In genomic region chr2:155872486-155872885, GRCm38 (mm10) we compare ENCODE assay signal across 15 mouse cellular contexts. TPM values are rescaled to one million over a fixed set of nuclear protein-coding genes. Genes with fewer than 3 reads are reported as not detected.
DNase-seq lines count a peak whose midpoint lies in the region; ATAC-seq lines count a peak whose summit lies in the region.
"Had no signal": no experiment of that assay in that cellular context is flagged by ENCODE, and none has a peak within 500 bp of the region (broad histone marks: within the 10 kb centered on the region; RNA-seq: fewer than 3 reads in every experiment).

No protein-coding gene starts in this region.

- H3K4me3 ChIP-seq in hindbrain, embryonic 15.5 days, result no peak overlapping the region
- H3K4me3 ChIP-seq: lung, embryonic 15.5 days had no signal

- H3K9ac ChIP-seq in hindbrain, embryonic 15.5 days, result no peak overlapping the region
- H3K9ac ChIP-seq: lung, embryonic 15.5 days had no signal

- 55% methylated on average over 8 of the region's 8 CpGs for WGBS in hindbrain, embryonic 15.5 days

- no peak overlapping the region for H3K4me2 ChIP-seq in hindbrain, embryonic 15.5 days

- peaks cover 23% of the 10 kb centered on the region for H3K36me3 ChIP-seq in hindbrain, embryonic 15.5 days

- no peaks in the 10 kb centered on the region for H3K9me3 ChIP-seq in hindbrain, embryonic 15.5 days
- H3K9me3 ChIP-seq: lung, embryonic 15.5 days had no signal

- peak overlapping the region; percentile 66 for H3K27ac ChIP-seq in hindbrain, embryonic 15.5 days (replicated peaks)

- no peaks in the 10 kb centered on the region for H3K27me3 ChIP-seq in hindbrain, embryonic 15.5 days
- H3K27me3 ChIP-seq: lung, embryonic 15.5 days had no signal

- DNase-seq in frontal cortex, adult 2 months (ENCODE audit: extremely low spot score in 1 of 2, low spot score in 1 of 2), result no peak
- peak; percentile 71 for DNase-seq in brain, adult 2 months (ENCODE audit: low read depth, low spot score)
- peak; percentile 43 for DNase-seq in cerebellum, adult 9-11 months
- no peak for DNase-seq in thymus, adult 18-20 months
- no peak for DNase-seq in gastrocnemius, postnatal 36 days
- no peak for DNase-seq in heart, postnatal 25 days (ENCODE audit: low spot score)
- DNase-seq: gastrocnemius, postnatal 14 days; kidney, postnatal 10 days; layer of hippocampus, postnatal 36 days; liver had no signal

- intact Hi-C loops in gastrocnemius, postnatal 36 days (cut with DNase I), result no loop called here
- intact Hi-C loops in heart, postnatal 25 days (cut with DNase I), result no loop called here

- peaks cover 18% of the 10 kb centered on the region for H3K4me1 ChIP-seq in hindbrain, embryonic 15.5 days (replicated peaks)

- ATAC-seq in frontal cortex, adult (ENCODE audit: low TSS enrichment), result peak; percentile 27; the same call in 1 of the 2 replicates
- no peak; the same call in 1 of the 2 replicates for ATAC-seq in hindbrain, embryonic 15.5 days (ENCODE audit: low FRiP score, low read depth)
- ATAC-seq: inflammation-experienced regulatory T-cells, adult 6 months had no signal

RNA-seq across cellular contexts. Expression of gene Fam83c, which starts 37.8 kb away (rescaled TPM):
- not detected in 2 replicates for polyA plus RNA-seq in frontal cortex, adult 2 months (2012; rRNA removed)
- 0.45 and 0.82 TPM in 2 replicates for polyA plus RNA-seq in hindbrain, embryonic 15.5 days (2015; fragmentation: Nextera tagmentation; extraction: Ambion mirVana)
- not detected for total RNA-seq in gastrocnemius, postnatal 36 days (2021)
- total RNA-seq in heart, postnatal 25 days (2021), result not detected
- total RNA-seq: gastrocnemius, postnatal 14 days; layer of hippocampus, postnatal 36 days; neutrophil, adult 5-6 weeks had no signal
- polyA plus RNA-seq: inflammation-experienced regulatory T-cells, adult 6 months had no signal

RNA-seq across cellular contexts. Expression of gene Eif6, which starts 45.8 kb away (rescaled TPM):
- polyA plus RNA-seq in frontal cortex, adult 2 months (2012; rRNA removed), result 69.1 and 75.1 TPM in 2 replicates
- 148 and 155 TPM in 2 replicates for polyA plus RNA-seq in hindbrain, embryonic 15.5 days (2015; fragmentation: Nextera tagmentation; extraction: Ambion mirVana)
- total RNA-seq in gastrocnemius, postnatal 36 days (2021), result 10 to 100 TPM; 36.1 to 45.9 TPM
- 10 to 100 TPM; 51.1 to 52.0 TPM for total RNA-seq in heart, postnatal 25 days (2021)

RNA-seq across cellular contexts. Expression of gene BC029722, which starts 53.3 kb away (rescaled TPM):
- 81.7 and 83.7 TPM in 2 replicates for polyA plus RNA-seq in frontal cortex, adult 2 months (2012; rRNA removed)
- polyA plus RNA-seq in hindbrain, embryonic 15.5 days (2015; fragmentation: Nextera tagmentation; extraction: Ambion mirVana), result 39.1 and 42.7 TPM in 2 replicates
- total RNA-seq in gastrocnemius, postnatal 36 days (2021), result 10 to 100 TPM; 22.3 to 23.2 TPM
- total RNA-seq in heart, postnatal 25 days (2021), result 10 to 100 TPM; 24.8 to 25.7 TPM

RNA-seq across cellular contexts. Expression of gene Uqcc1, which starts 57.6 kb away (rescaled TPM):
- 58.4 and 65.8 TPM in 2 replicates for polyA plus RNA-seq in frontal cortex, adult 2 months (2012; rRNA removed)
- 64.2 and 65.0 TPM in 2 replicates for polyA plus RNA-seq in hindbrain, embryonic 15.5 days (2015; fragmentation: Nextera tagmentation; extraction: Ambion mirVana)
- 100 to 1,000 TPM; 151 to 164 TPM for total RNA-seq in gastrocnemius, postnatal 36 days (2021)
- total RNA-seq in heart, postnatal 25 days (2021), result 100 to 1,000 TPM; 248 to 268 TPM

Comparison
In these comparisons a context has a peak if more than half of its experiments do, and no peak if none do; other contexts are left out.
1. DNase-seq: peak in brain, adult 2 months (single experiment) and cerebellum, adult 9-11 months (single experiment); none in frontal cortex, adult 2 months (0 of 2), thymus, adult 18-20 months (0 of 2), gastrocnemius, postnatal 36 days (0 of 2) and heart, postnatal 25 days (single experiment).